Mouse (Mus musculus) liver, embryonic 12.5 days (tissue): ENCODE results near the gene Casc3. TPM values are rescaled to one million over a fixed set of nuclear protein-coding genes. Genes with fewer than 3 reads are reported as not detected.
"Not testable (repeated sequence)": the region's sequence is repeated elsewhere in the genome, so short reads cannot be mapped to it uniquely, and the experiment has no call there.

ENCODE experiments used
- ATAC-seq: fragments of 200-750 bp; cut with Nextera tagmentation; 2 replicates; pipeline ENCODE4 v1.8.0; 2017; ENCODE audit warnings: moderate number of reproducible peaks, mild to moderate bottlenecking, moderate library complexity
- H3K27ac ChIP-seq: fragments of 300-500 bp; sonication (generic); 2 replicates; pipeline ENCODE4 v1.5.1; 2016; ENCODE audit warnings: mild to moderate bottlenecking
- H3K27me3 ChIP-seq: fragments of 300-500 bp; sonication (generic); replicated peaks from 2 replicates; pipeline ENCODE4 v1.6.1; 2016; ENCODE audit warnings: mild to moderate bottlenecking, moderate library complexity
- H3K36me3 ChIP-seq: fragments of 300-500 bp; sonication (generic); 2 replicates; pipeline ENCODE4 v1.6.1; 2016; ENCODE audit warnings: mild to moderate bottlenecking, moderate library complexity
- H3K4me1 ChIP-seq: fragments of 300-500 bp; sonication (generic); 2 replicates; pipeline ENCODE4 v1.6.1; 2016
- H3K4me2 ChIP-seq: fragments of 300-500 bp; sonication (generic); 2 replicates; pipeline ENCODE4 v1.6.1; 2016; ENCODE audit warnings: mild to moderate bottlenecking, moderate library complexity
- H3K4me3 ChIP-seq: fragments of 300-500 bp; sonication (generic); 2 replicates; pipeline ENCODE4 v1.5.1; 2016; ENCODE audit warnings: mild to moderate bottlenecking, moderate library complexity
- H3K9ac ChIP-seq: fragments of 300-500 bp; sonication (generic); 2 replicates; pipeline ENCODE4 v1.6.1; 2016; ENCODE audit warnings: mild to moderate bottlenecking, moderate library complexity
- H3K9me3 ChIP-seq: fragments of 300-500 bp; sonication (generic); replicated peaks from 2 replicates; pipeline ENCODE4 v1.6.1; 2016; ENCODE audit warnings: mild to moderate bottlenecking, moderate library complexity
- WGBS: fragments of 180-500 bp; shearing (Covaris S2); methylation state at CpG from one replicate; pipeline ENCODE4 v1.1.7; 2016; ENCODE audit not compliant: insufficient replicate concordance; 5-methylcytosine and 5-hydroxymethylcytosine counted together
- polyA plus RNA-seq: library from polyadenylated mRNA; unstranded; fragments of >200 nt; fragmentation: Nextera tagmentation; extraction: Ambion mirVana; gene quantifications from 2 replicates; pipeline ENCODE4 v1.2.1, GENCODE M21; 2016

The Casc3 gene
- polyA plus RNA-seq, 1 experiment from 2014 or later: 26.4 TPM

GRCm38 (mm10) chr11:98820968-98821367 is 16.3 kb downstream of the Casc3 start:
- Histone ChIP-seq H3K9ac (no peak overlapping the region), H3K4me3 (no peak overlapping the region), H3K4me1 (peaks cover 25% of the 10 kb centered on the region), H3K27ac (no peak overlapping the region), H3K4me2 (no peak overlapping the region), H3K27me3 (no peaks in the 10 kb centered on the region), H3K36me3 (peaks cover 100% of the 10 kb centered on the region), H3K9me3 (no peaks in the 10 kb centered on the region)
- no peak for ATAC-seq
- WGBS: 43% methylated on average over 5 of the region's 5 CpGs

DNA sequence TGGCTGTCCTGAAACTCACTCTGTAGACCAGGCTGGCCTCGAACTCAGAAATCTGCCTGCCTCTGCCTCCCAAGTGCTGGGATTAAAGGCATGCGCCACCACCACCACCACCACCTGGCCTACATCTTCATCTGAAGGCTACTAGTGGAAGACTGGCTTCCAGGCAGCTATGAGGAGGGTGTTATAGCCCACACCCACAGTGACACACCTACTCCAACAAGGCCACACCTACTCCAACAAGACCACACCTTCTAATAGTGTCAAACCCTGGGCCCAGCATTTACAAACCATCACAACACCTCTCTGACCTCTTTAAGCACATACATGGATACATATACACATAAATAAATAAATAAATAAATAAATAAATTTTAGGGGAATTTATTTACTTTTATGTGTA is 21.4 kb downstream of the Casc3 start:
- ATAC-seq: peak; percentile 76
- H3K4me2 ChIP-seq, H3K9ac ChIP-seq, H3K4me3 ChIP-seq, H3K27me3 ChIP-seq, H3K27ac ChIP-seq, H3K9me3 ChIP-seq: not testable (repeated sequence)
- Histone ChIP-seq H3K4me1 (peaks cover 26% of the 10 kb centered on the region), H3K36me3 (peaks cover 99% of the 10 kb centered on the region)
- 83% methylated on average over 2 of the region's 2 CpGs for WGBS

GRCm38 (mm10) chr11:98827877-98828276 is 23.2 kb downstream of the Casc3 start:
- Histone ChIP-seq H3K4me2 (no peak overlapping the region), H3K9me3 (no peaks in the 10 kb centered on the region), H3K4me1 (peaks cover 26% of the 10 kb centered on the region), H3K27ac (peak overlapping the region; percentile 32), H3K9ac (no peak overlapping the region), H3K4me3 (no peak overlapping the region), H3K36me3 (peaks cover 99% of the 10 kb centered on the region), H3K27me3 (no peaks in the 10 kb centered on the region)
- 21% methylated on average over 2 of the region's 2 CpGs for WGBS
- ATAC-seq: peak; percentile 25; the same call in 1 of the 2 replicates

DNA sequence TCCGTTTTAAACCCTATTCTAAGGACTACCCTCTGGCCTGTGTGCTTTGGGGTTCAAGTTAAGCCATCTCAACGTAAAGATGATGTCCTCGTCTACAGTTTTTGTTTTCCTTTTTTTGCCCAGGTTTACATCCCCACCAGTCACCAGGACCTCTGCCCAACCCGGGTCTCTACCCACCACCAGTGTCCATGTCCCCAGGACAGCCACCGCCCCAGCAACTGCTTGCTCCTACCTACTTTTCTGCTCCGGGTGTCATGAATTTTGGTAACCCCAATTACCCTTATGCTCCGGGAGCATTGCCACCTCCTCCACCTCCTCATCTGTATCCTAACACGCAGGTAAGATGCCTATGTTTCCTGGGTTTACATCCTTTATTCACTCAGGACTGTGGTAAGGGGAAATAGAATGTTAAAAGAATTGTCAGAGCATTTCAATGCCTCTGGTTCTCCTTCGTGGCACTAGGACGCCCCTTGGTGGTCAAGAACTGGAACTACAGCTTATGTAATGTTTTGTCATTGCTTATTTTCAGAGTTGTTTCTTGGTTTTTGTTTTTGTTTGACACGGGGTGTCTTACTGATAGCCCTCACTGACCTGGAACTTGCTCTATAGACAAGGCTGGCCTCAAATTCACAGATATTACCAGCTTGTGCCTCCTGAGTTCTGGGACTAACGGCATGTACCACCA is 24.5 kb downstream of the Casc3 start:
- no peaks in the 10 kb centered on the region for H3K9me3 ChIP-seq
- no peak overlapping the region for H3K4me2 ChIP-seq
- H3K27me3 ChIP-seq: no peaks in the 10 kb centered on the region
- no peak overlapping the region for H3K9ac ChIP-seq
- ATAC-seq: no peak
- H3K4me1 ChIP-seq: peaks cover 26% of the 10 kb centered on the region
- no peak overlapping the region for H3K27ac ChIP-seq
- WGBS: 69% methylated on average over 12 of the region's 12 CpGs
- H3K4me3 ChIP-seq: no peak overlapping the region
- H3K36me3 ChIP-seq: peaks cover 98% of the 10 kb centered on the region

DNA sequence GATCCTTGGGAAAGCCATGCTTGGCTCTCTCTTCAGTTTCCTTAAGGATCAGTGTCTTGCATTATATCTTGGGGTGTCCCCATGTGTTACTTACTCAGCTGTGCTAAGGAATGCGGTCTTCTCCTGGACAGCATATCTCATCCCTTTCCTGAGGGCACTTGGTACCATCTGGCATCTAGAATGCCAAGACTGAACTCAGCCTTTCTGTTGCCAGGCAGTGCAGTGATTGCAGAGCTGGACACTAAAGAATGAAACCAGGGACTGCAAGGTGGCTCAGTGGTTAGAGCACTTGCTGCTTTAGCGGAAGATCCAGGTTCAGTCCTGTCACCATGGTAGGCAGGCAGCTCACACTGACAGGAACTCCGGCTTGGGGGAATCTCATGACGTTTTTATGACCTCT is 25.2 kb downstream of the Casc3 start:
- H3K27me3 ChIP-seq: no peaks in the 10 kb centered on the region
- H3K27ac ChIP-seq: no peak overlapping the region
- no peak overlapping the region for H3K4me3 ChIP-seq
- no peak overlapping the region for H3K9ac ChIP-seq
- H3K9me3 ChIP-seq: no peaks in the 10 kb centered on the region
- WGBS: 73% methylated on average over 4 of the region's 4 CpGs
- H3K4me1 ChIP-seq: peaks cover 26% of the 10 kb centered on the region
- H3K36me3 ChIP-seq: peaks cover 96% of the 10 kb centered on the region
- no peak for ATAC-seq
- H3K4me2 ChIP-seq: no peak overlapping the region

GRCm38 (mm10) chr11:98835296-98835695 is 30.6 kb downstream of the Casc3 start:
- WGBS: 61% methylated on average over 5 of the region's 5 CpGs
- Histone ChIP-seq H3K4me2 (no peak overlapping the region), H3K9me3 (no peaks in the 10 kb centered on the region), H3K4me3 (no peak overlapping the region), H3K9ac (no peak overlapping the region), H3K4me1 (peaks cover 18% of the 10 kb centered on the region), H3K36me3 (peaks cover 43% of the 10 kb centered on the region), H3K27ac (no peak overlapping the region), H3K27me3 (peaks cover 45% of the 10 kb centered on the region)
- ATAC-seq: no peak

DNA sequence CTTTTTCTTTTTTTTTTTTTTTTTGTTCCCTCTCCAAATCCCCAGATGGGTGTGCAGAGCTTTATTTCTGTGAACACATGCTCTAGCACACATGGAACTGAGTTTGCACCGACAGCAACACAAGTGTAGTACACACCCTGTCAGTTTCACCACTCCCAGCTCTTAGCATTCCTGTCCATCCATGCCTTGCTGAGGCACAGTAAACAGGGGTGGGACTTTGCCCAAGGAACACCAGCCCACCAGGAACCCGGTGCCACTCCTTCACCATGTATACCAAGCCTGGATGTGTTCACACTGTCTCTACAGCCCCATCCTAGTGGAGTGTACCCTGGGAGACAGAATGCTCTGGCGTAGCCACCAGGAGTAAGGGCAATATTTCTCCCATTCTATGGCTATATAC is 31.0 kb downstream of the Casc3 start:
- no peak overlapping the region for H3K4me3 ChIP-seq
- no peaks in the 10 kb centered on the region for H3K9me3 ChIP-seq
- H3K4me1 ChIP-seq: peaks cover 18% of the 10 kb centered on the region
- no peak overlapping the region for H3K27ac ChIP-seq
- peaks cover 49% of the 10 kb centered on the region for H3K27me3 ChIP-seq
- no peak for ATAC-seq
- no peak overlapping the region for H3K9ac ChIP-seq
- H3K4me2 ChIP-seq: peak overlapping the region; percentile 97
- H3K36me3 ChIP-seq: peaks cover 39% of the 10 kb centered on the region
- WGBS: 68% methylated on average over 3 of the region's 3 CpGs

DNA sequence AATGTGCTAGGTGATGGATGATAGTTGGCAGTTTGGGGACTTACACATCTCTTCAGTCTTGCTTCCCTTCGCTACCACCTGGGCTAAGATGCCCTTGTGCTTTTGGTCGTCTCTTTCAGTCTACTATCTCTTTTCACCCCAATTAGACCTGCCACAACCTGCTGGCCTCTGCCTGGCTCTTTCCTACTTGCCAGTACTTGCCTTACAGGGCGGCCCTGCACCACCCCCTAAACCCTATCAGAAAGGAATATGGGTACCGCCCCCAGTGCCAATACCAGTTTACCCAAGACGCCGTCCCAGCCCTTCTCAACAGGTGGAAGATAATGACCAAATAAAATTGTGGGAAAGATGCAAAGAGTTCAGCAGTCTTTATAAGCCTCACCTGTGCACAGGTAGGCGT is 31.4 kb downstream of the Casc3 start:
- peak; percentile 59 for ATAC-seq
- H3K27ac ChIP-seq: no peak overlapping the region
- peak overlapping the region; percentile 63 for H3K4me3 ChIP-seq
- 26% methylated on average over 7 of the region's 7 CpGs for WGBS
- no peaks in the 10 kb centered on the region for H3K9me3 ChIP-seq
- H3K27me3 ChIP-seq: peaks cover 53% of the 10 kb centered on the region
- peak overlapping the region; percentile 97 for H3K4me2 ChIP-seq
- H3K9ac ChIP-seq: peak overlapping the region; percentile 75; the same call in 1 of the 2 replicates
- H3K4me1 ChIP-seq: peaks cover 18% of the 10 kb centered on the region
- peaks cover 35% of the 10 kb centered on the region for H3K36me3 ChIP-seq

DNA sequence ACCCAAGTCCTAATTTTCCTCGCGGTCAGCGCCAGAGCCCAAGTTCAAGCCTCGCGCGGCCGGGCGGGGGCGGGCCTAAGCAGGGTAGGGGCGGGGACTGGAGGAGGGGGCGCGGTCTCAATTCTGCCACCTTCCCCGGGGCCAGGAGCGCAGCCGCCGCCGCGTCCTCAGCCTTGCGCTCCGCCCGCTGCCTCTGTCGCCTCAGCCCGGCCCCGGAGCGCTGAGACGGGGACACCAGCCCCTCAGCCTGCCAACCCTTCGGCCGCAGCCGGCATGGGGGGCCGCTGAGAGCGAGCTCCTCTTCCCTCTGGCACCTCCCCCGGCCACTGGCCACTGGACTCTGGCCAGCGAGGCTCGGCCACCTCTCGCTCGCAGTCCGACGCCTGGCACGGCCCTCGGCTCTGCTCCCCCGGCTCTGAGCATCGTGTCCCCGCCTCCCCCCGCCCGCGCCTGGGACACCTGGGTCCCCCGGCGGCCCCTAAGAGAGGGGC is 32.0 kb downstream of the Casc3 start, which contains the start of gene Rapgefl1:
Gene Rapgefl1 (plus strand): TSS at position 135 of the 491 bp plus-strand sequence.
- ATAC-seq: peak; percentile 91
- Histone ChIP-seq H3K27ac (no peak within 1 kb of the TSS), H3K4me3 (peak within 1 kb of the TSS; percentile 63), H3K4me2 (peak within 1 kb of the TSS; percentile 97), H3K9ac (peak within 1 kb of the TSS; percentile 75), H3K36me3 (peaks cover 29% of the 10 kb centered on the region), H3K9me3 (no peaks in the 10 kb centered on the region), H3K27me3 (peaks cover 53% of the 10 kb centered on the region), H3K4me1 (peaks cover 18% of the 10 kb centered on the region)
- 1% methylated on average over 44 of the region's 48 CpGs for WGBS

DNA sequence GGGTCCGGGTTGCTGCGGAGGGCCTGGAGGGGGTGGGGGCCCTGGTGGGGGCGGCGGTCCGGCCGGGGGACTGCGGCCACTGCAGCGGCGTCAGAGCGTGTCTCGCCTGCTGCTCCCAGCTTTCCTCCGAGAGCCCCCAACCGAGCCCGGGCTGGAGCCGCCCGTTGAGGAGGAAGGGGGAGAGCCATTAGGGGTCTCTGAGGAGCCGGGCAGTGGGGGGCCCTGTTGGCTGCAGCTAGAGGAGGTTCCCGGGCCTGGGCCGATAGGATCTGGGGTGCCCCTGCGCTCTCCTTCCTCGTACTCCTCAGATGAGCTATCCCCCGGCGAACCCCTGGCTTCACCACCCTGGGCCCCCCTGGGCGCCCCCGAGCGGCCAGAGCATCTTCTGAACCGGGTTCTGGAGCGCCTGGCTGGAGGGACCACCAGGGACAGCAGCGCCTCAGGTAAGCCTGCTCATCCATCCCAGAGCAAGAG is 32.6 kb downstream of the Casc3 start:
- Histone ChIP-seq H3K36me3 (peaks cover 23% of the 10 kb centered on the region), H3K27ac (no peak overlapping the region), H3K4me3 (peak overlapping the region; percentile 63), H3K4me1 (peaks cover 18% of the 10 kb centered on the region), H3K9ac (peak overlapping the region; percentile 75), H3K9me3 (no peaks in the 10 kb centered on the region), H3K27me3 (peaks cover 57% of the 10 kb centered on the region), H3K4me2 (peak overlapping the region; percentile 97)
- under 1% methylated on average over 24 of the region's 29 CpGs for WGBS
- no peak for ATAC-seq

GRCm38 (mm10) chr11:98837917-98838316 is 33.2 kb downstream of the Casc3 start:
- no peak overlapping the region for H3K27ac ChIP-seq
- no peaks in the 10 kb centered on the region for H3K9me3 ChIP-seq
- ATAC-seq: no peak
- peak overlapping the region; percentile 97; the same call in 1 of the 2 replicates for H3K4me2 ChIP-seq
- peaks cover 17% of the 10 kb centered on the region for H3K36me3 ChIP-seq
- no peak overlapping the region for H3K4me3 ChIP-seq
- 57% methylated on average over 11 of the region's 11 CpGs for WGBS
- no peak overlapping the region for H3K9ac ChIP-seq
- peaks cover 18% of the 10 kb centered on the region for H3K4me1 ChIP-seq
- peaks cover 59% of the 10 kb centered on the region for H3K27me3 ChIP-seq

GRCm38 (mm10) chr11:98838512-98838911 is 33.8 kb downstream of the Casc3 start:
- Histone ChIP-seq H3K27me3 (peaks cover 59% of the 10 kb centered on the region), H3K9ac (no peak overlapping the region), H3K27ac (no peak overlapping the region), H3K9me3 (no peaks in the 10 kb centered on the region), H3K4me1 (peaks cover 18% of the 10 kb centered on the region), H3K36me3 (peaks cover 11% of the 10 kb centered on the region), H3K4me3 (no peak overlapping the region), H3K4me2 (no peak overlapping the region)
- ATAC-seq: no peak
- WGBS: 72% methylated on average over 9 of the region's 9 CpGs
